In the genomic region with DNA sequence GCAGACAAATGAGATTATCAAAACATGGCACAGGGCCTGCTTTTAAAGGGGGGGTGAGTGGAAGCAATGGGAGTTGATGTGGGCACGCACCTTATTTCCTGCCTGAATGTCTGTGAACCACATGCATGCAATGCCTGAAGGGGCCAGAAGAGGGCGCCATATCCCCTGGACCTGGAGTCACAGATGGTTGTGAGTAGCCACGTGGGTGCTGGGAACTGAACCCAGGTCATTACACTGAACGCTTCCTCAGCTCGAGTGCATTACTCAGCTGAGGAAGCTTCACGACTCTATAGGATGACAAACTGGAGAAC, we compare ENCODE assay signal across 9 mouse cellular contexts. TPM values are rescaled to one million over a fixed set of nuclear protein-coding genes. Genes with fewer than 3 reads are reported as not detected.
DNase-seq lines count a peak whose midpoint lies in the region; ATAC-seq and TF ChIP-seq lines count a peak whose summit lies in the region.
"Had no signal": no experiment of that assay in that cellular context is flagged by ENCODE, and none has a peak within 500 bp of the region (broad histone marks: within the 10 kb centered on the region; RNA-seq: fewer than 3 reads in every experiment).

No protein-coding gene starts in this region.

- no peak for DNase-seq in layer of hippocampus, adult 2 months (ENCODE audit: low spot score in 2 of 2)
- no peak for DNase-seq in layer of hippocampus, adult 11-12 months (ENCODE audit: low spot score)
- DNase-seq in ES-CJ7 (ENCODE audit: low read depth, low spot score) (peak; percentile 60), adipocyte (ENCODE audit: low spot score) (no peak)
- DNase-seq in lung, postnatal 10 days = peak; percentile 42
- peak; percentile 68 for DNase-seq in testis, postnatal 14 days (ENCODE audit: low spot score)
- DNase-seq: adrenal gland, postnatal 25 days had no signal

- no peak overlapping the region for H3K4me3 ChIP-seq in layer of hippocampus, adult 2 months
- H3K4me3 ChIP-seq: embryonic facial prominence, embryonic 12.5 days had no signal

- H3K27ac ChIP-seq in layer of hippocampus, adult 2 months = no peak overlapping the region
- H3K27ac ChIP-seq: embryonic facial prominence, embryonic 12.5 days had no signal

- peak; percentile 65 for TF ChIP-seq CTCF in layer of hippocampus, adult 2 months (conservative IDR thresholded peaks at IDR 0.05)

- ATAC-seq in frontal cortex, adult (ENCODE audit: low TSS enrichment) = no peak

RNA-seq across cellular contexts. Expression of gene Fry, which starts 1.6 kb away (rescaled TPM):
- 100 to 1,000 TPM; 215 to 246 TPM for total RNA-seq in layer of hippocampus, adult 2 months (2021)

Comparison
In these comparisons a context has a peak if more than half of its experiments do, and no peak if none do; other contexts are left out.
1. DNase-seq: peak in ES-CJ7 (single experiment), lung, postnatal 10 days (single experiment) and testis, postnatal 14 days (single experiment); none in layer of hippocampus, adult 2 months (0 of 2), layer of hippocampus, adult 11-12 months (single experiment) and adipocyte (single experiment).